Mouse (Mus musculus): Measurements from ENCODE around the gene Dock8.

Gene Dock8

GRCm38 (mm10) chr19:25238121-25238520, 238.8 kb downstream of the Dock8 start:
- in situ Hi-C loops (cut with MboI; ENCODE audit: low sequenced_read_pairs), result no loop called here

GRCm38 (mm10) chr19:25243566-25243965, 244.2 kb downstream of the Dock8 start:
- in situ Hi-C loops (cut with MboI; ENCODE audit: low sequenced_read_pairs), result no loop called here

- in situ Hi-C loops (cut with MboI; ENCODE audit: low sequenced_read_pairs), result no loop called here
Measured at GRCm38 (mm10) chr19:25246062-25246461, 246.7 kb downstream of the Dock8 start.

- in situ Hi-C loops (cut with MboI; ENCODE audit: low sequenced_read_pairs), result no loop called here
Measured at GRCm38 (mm10) chr19:25247858-25248552, 248.7 kb downstream of the Dock8 start.

DNA sequence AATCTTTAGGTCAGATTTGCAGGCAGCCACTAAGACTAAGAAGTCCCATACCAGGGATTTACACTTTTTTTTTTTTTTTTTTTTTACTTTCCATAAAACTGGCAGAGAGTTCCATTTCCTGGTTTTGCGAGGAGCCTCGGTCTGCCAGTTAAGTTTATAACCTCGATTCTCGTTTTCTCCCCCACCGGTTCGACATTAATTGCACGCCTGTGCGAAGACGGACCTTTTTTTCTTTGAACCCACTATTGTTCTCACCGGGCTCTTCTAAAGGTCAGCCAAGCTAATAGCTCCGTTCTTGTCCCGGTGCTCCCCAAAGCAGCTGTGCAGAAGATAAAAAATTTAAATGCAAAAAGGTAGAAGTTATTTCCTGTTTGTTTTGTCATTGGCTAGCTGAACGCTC, 249.9 kb downstream of the Dock8 start:
- in situ Hi-C loops (cut with MboI; ENCODE audit: low sequenced_read_pairs), result no loop called here

DNA sequence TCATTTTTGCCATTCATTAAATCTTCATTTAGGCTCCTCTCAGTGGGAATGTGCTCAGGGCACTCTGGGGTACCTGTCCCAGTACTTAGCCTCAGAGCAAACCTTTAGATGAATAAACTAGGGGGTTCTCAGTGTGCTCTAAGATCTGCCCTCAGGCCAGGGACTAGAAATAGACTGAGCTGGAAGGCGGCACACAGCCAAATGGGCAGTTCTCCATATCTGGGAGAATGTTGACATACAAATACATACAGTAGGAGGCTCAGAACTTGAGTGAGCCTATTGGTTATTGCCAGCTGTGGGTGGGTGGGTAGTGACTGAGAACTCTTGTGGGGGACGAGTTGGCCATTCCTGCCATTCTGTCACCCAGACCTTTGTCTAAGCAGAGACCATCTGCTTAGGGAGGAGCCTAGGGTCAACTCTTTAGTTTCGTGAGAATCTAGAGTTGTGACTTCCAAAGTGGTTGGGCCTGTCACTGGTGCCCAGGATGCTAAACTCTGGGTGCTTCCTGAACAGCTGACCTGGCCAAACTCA, 252.3 kb downstream of the Dock8 start:
- in situ Hi-C loops (cut with MboI; ENCODE audit: low sequenced_read_pairs), result no loop called here
